Mouse (Mus musculus) stomach, postnatal 0 days (tissue): ENCODE measurements around the gene Tha1.

Experiments used
- CTCF ChIP-seq: IDR thresholded peaks from 2 replicates; pipeline ENCODE4 v1.5.1; 2016; ENCODE audit warnings: antibody characterized with exemption, low read depth, mild to moderate bottlenecking, moderate library complexity
- EP300 ChIP-seq: optimal IDR thresholded peaks from 2 replicates; pipeline ENCODE3; 2016; ENCODE audit warnings: antibody characterized with exemption

DNA sequence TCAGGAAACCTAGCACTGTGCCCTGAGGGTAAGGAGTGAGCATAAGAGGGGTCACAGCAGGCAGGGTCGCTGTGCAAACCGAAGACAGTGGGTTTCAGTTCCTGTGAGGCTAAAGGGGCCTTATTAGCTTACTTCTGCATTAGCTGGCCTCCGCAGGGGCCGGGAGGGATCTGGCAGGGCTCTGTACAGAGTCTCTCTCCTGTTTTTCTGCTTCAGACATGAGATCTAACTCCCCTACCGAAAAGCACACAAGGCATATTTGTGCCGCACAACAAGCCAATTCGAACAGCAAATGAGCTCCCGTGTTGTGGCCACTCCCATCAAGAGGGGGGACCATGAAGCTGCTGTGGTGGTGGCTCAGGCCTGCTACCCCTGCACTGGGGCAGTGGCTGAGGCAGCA lies 5.6 kb upstream of the Tha1 start:
- TF ChIP-seq CTCF, result no peak
- TF ChIP-seq EP300, result no peak
